ENCODE assay signal across 33 mouse cellular contexts in the genomic region with DNA sequence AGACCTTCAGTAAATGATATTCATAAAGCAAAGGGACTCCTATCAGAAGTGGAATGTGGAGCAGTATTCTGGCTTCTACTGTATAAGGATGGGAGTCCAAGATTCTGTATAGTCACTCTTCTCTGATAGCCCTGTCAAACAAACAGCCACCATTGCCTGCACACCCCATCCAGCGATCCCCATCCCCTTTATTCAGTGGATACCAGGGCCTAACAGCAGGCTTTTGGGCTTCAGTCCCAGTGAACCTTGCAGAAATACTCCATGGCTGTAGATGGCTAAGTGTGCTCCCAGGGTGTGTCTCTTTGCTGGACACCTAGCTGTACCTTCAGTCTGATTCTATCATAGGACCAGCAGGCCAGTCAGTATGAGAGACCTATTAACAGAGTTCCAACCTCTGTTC. TPM values are rescaled to one million over a fixed set of nuclear protein-coding genes. Genes with fewer than 3 reads are reported as not detected.
DNase-seq lines count a peak whose midpoint lies in the region; ATAC-seq and TF ChIP-seq lines count a peak whose summit lies in the region.
"Had no signal": no experiment of that assay in that cellular context is flagged by ENCODE, and none has a peak within 500 bp of the region (broad histone marks: within the 10 kb centered on the region; RNA-seq: fewer than 3 reads in every experiment).

No protein-coding gene starts in this region.

- H3K27me3 ChIP-seq in heart, embryonic 14.5 days (ENCODE audit: control insufficient read depth, insufficient read depth, low read length), result no peaks in the 10 kb centered on the region
- H3K27me3 ChIP-seq in heart, postnatal 0 days (ENCODE audit: control insufficient read depth, insufficient read depth, low read length), result no peaks in the 10 kb centered on the region
- H3K27me3 ChIP-seq in small intestine, adult 2 months (ENCODE audit: control insufficient read depth, insufficient read depth, low read length), result no peaks in the 10 kb centered on the region
- H3K27me3 ChIP-seq: embryonic facial prominence, embryonic 13.5 days; forebrain, embryonic 12.5 days; hindbrain, embryonic 12.5 days; hindbrain, embryonic 15.5 days had no signal

- no peak for TF ChIP-seq POLR2A in small intestine, adult 2 months (IDR thresholded peaks at IDR 0.05; ENCODE audit: low read depth, low read length)

- intact Hi-C loops in heart, postnatal 36 days (cut with DNase I), result no loop called here
- intact Hi-C loops in heart, postnatal 10 days (cut with DNase I), result no loop called here

- H3K4me3 ChIP-seq in heart, embryonic 14.5 days (ENCODE audit: control insufficient read depth in 1 of 2, insufficient read depth in 1 of 2, low read depth in 1 of 2, low read length in 2 of 2), result no peak overlapping the region
- no peak overlapping the region for H3K4me3 ChIP-seq in heart, postnatal 0 days (ENCODE audit: low read depth, low read length)
- H3K4me3 ChIP-seq in small intestine, adult 2 months (ENCODE audit: low read depth, low read length), result no peak overlapping the region
- H3K4me3 ChIP-seq: embryonic facial prominence, embryonic 10.5 days; embryonic facial prominence, embryonic 13.5 days; erythroblast, embryonic 14.5 days; forebrain, embryonic 12.5 days; hindbrain, embryonic 12.5 days; hindbrain, embryonic 15.5 days had no signal

- no peak overlapping the region for H3K9ac ChIP-seq in heart, embryonic 14.5 days (ENCODE audit: low read length)
- no peak overlapping the region for H3K9ac ChIP-seq in heart, postnatal 0 days (replicated peaks; ENCODE audit: low read depth, low read length)
- H3K9ac ChIP-seq: embryonic facial prominence, embryonic 13.5 days; forebrain, embryonic 12.5 days; hindbrain, embryonic 12.5 days; hindbrain, embryonic 15.5 days had no signal

- ATAC-seq in heart, embryonic 14.5 days (ENCODE audit: insufficient number of reproducible peaks, insufficient read depth, low FRiP score, low read depth), result no peak
- no peak for ATAC-seq in heart, postnatal 0 days (ENCODE audit: insufficient read depth, low read depth)
- ATAC-seq: activated CD4-positive, CD25-positive, alpha-beta regulatory T cell, adult 4 months; forebrain, embryonic 16.5 days had no signal

- 86% methylated on average over 1 of the region's 1 CpGs for WGBS in heart, embryonic 14.5 days
- WGBS in heart, postnatal 0 days, result 68% methylated on average over 1 of the region's 1 CpGs
- WGBS in small intestine, adult 2 months, result 87% methylated on average over 1 of the region's 1 CpGs

- peak overlapping the region; percentile 67 to 68; a peak in 3 of 4 replicates for H3K27ac ChIP-seq in heart, embryonic 14.5 days (replicated peaks in 1 of 2; ENCODE audit: control insufficient read depth in 1 of 2, insufficient read depth in 1 of 2, low read depth in 2 of 2, low read length in 2 of 2)
- peak overlapping the region; percentile 69 for H3K27ac ChIP-seq in heart, postnatal 0 days (ENCODE audit: low read depth)
- 0 out of 2 replicates have a peak overlapping the region, but pooled peaks have one; percentile 49 for H3K27ac ChIP-seq in small intestine, adult 2 months (ENCODE audit: insufficient read depth, low read depth, low read length)
- H3K27ac ChIP-seq: embryonic facial prominence, embryonic 10.5 days; embryonic facial prominence, embryonic 13.5 days; forebrain, embryonic 12.5 days; hindbrain, embryonic 12.5 days; hindbrain, embryonic 15.5 days had no signal

- peaks cover 6 to 10% of the 10 kb centered on the region in 2 experiments; a peak in 3 of 4 replicates for H3K4me1 ChIP-seq in heart, embryonic 14.5 days (ENCODE audit: control insufficient read depth in 2 of 2, insufficient read depth in 2 of 2, low read length in 2 of 2)
- H3K4me1 ChIP-seq in heart, postnatal 0 days (ENCODE audit: control insufficient read depth, insufficient read depth), result peaks cover 22% of the 10 kb centered on the region; the same call in 1 of the 2 replicates
- peaks cover 2% of the 10 kb centered on the region; the same call in 1 of the 2 replicates for H3K4me1 ChIP-seq in small intestine, adult 2 months (ENCODE audit: control insufficient read depth, insufficient read depth, insufficient read length, low read length)
- H3K4me1 ChIP-seq: embryonic facial prominence, embryonic 10.5 days; embryonic facial prominence, embryonic 13.5 days; forebrain, embryonic 12.5 days; hindbrain, embryonic 12.5 days; hindbrain, embryonic 15.5 days had no signal

- no peaks in the 10 kb centered on the region for H3K9me3 ChIP-seq in heart, embryonic 14.5 days (ENCODE audit: control insufficient read depth, low read length)
- H3K9me3 ChIP-seq in heart, postnatal 0 days (replicated peaks; ENCODE audit: control insufficient read depth, low read length), result no peaks in the 10 kb centered on the region
- H3K9me3 ChIP-seq: embryonic facial prominence, embryonic 13.5 days; hindbrain, embryonic 12.5 days; hindbrain, embryonic 15.5 days had no signal

- no peak overlapping the region for H3K4me2 ChIP-seq in heart, embryonic 14.5 days (ENCODE audit: low read length)
- H3K4me2 ChIP-seq in heart, postnatal 0 days (ENCODE audit: low read depth, low read length), result no peak overlapping the region
- H3K4me2 ChIP-seq: embryonic facial prominence, embryonic 13.5 days; forebrain, embryonic 12.5 days; hindbrain, embryonic 12.5 days; hindbrain, embryonic 15.5 days had no signal

- TF ChIP-seq CTCF in heart, postnatal 0 days (IDR thresholded peaks at IDR 0.05; ENCODE audit: low read depth), result no peak
- no peak for TF ChIP-seq CTCF in small intestine, adult 2 months (IDR thresholded peaks at IDR 0.05; ENCODE audit: extremely low read depth, insufficient read length, insufficient replicate concordance, low read depth, low read length)

- H3K36me3 ChIP-seq in heart, embryonic 14.5 days (ENCODE audit: control insufficient read depth, insufficient read depth, low read length), result no peaks in the 10 kb centered on the region
- no peaks in the 10 kb centered on the region for H3K36me3 ChIP-seq in heart, postnatal 0 days (replicated peaks; ENCODE audit: control insufficient read depth, insufficient read depth, low read length)
- no peaks in the 10 kb centered on the region for H3K36me3 ChIP-seq in small intestine, adult 2 months (ENCODE audit: control insufficient read depth, insufficient read depth, low read length)
- H3K36me3 ChIP-seq: embryonic facial prominence, embryonic 10.5 days; embryonic facial prominence, embryonic 13.5 days; forebrain, embryonic 12.5 days; hindbrain, embryonic 12.5 days; hindbrain, embryonic 15.5 days had no signal

- peak; percentile 72 for DNase-seq in heart, adult 11 months
- DNase-seq in heart, adult 8-10 months (ENCODE audit: low spot score), result no peak
- no peak for DNase-seq in heart, postnatal 36 days
- DNase-seq in heart, postnatal 0 days (ENCODE audit: low spot score), result no peak
- DNase-seq in heart, postnatal 10 days, result no peak
- DNase-seq: adrenal gland, adult 8-10 months; adrenal gland, postnatal 25 days; cerebellum, adult 11-12 months; cerebellum, adult 8-10 months; cerebellum, postnatal 10 days; cerebellum, postnatal 36 days; embryo, embryonic 11 days; gastrocnemius, postnatal 10 days; gastrocnemius, postnatal 36 days; kidney, adult 2 months had no signal

- no peak for TF ChIP-seq EP300 in heart, postnatal 0 days (IDR thresholded peaks at IDR 0.05; ENCODE audit: low read depth)

RNA-seq across cellular contexts. Expression of a gene that starts 42.2 kb away (rescaled TPM):
- total RNA-seq in heart, adult 8-10 months (2022), result 10 to 100 TPM in 2 of 4 experiments, 1 to 10 TPM in 2; 6.8 to 10.6 (median 8.7) TPM
- 10.2 and 13.3 TPM in 2 replicates for polyA plus RNA-seq in heart, embryonic 14.5 days (2014; fragmentation: Nextera tagmentation; extraction: Ambion mirVana)
- total RNA-seq in heart, postnatal 36 days (2021), result 10 to 100 TPM in 1 of 2 experiments, 1 to 10 TPM in 1; 8.0 to 10.9 TPM
- total RNA-seq in heart, postnatal 0 days (2014; rRNA removed; ENCODE audit: low replicate concordance), result 3.6 and 12.7 TPM in 2 replicates
- polyA plus RNA-seq in heart, postnatal 0 days (2015; fragmentation: Nextera tagmentation; extraction: Ambion mirVana), result 8.7 and 8.9 TPM in 2 replicates
- 10 to 100 TPM; 16.3 to 16.4 TPM for total RNA-seq in heart, postnatal 10 days (2021)
- polyA plus RNA-seq in small intestine, adult 2 months (2012; rRNA removed), result 0.33 and 0.89 TPM in 2 replicates

RNA-seq across cellular contexts. Expression of a gene that starts 54.6 kb away (rescaled TPM):
- not detected for total RNA-seq in heart, adult 8-10 months (2022)
- polyA plus RNA-seq in heart, embryonic 14.5 days (2014; fragmentation: Nextera tagmentation; extraction: Ambion mirVana), result not detected in 2 replicates
- not detected for total RNA-seq in heart, postnatal 36 days (2021)
- total RNA-seq in heart, postnatal 0 days (2014; rRNA removed; ENCODE audit: low replicate concordance), result not detected in 2 replicates
- polyA plus RNA-seq in heart, postnatal 0 days (2015; fragmentation: Nextera tagmentation; extraction: Ambion mirVana), result not detected in 2 replicates
- not detected for total RNA-seq in heart, postnatal 10 days (2021)
- not detected in 2 replicates for polyA plus RNA-seq in small intestine, adult 2 months (2012; rRNA removed)
- total RNA-seq: adrenal gland, postnatal 25 days; ES-E14; gastrocnemius, adult 18-20 months; gastrocnemius, postnatal 10 days; gastrocnemius, postnatal 36 days; granulocyte monocyte progenitor cell, adult 5-6 weeks; hematopoietic stem cell, adult 5-6 weeks had no signal
- polyA plus RNA-seq: activated CD4-positive, CD25-positive, alpha-beta regulatory T cell, adult 4 months; brain, embryonic 14.5 days; cortical plate, adult 2 months; embryonic facial prominence, embryonic 10.5 days; embryonic facial prominence, embryonic 13.5 days; erythroblast, embryonic 14.5 days; forebrain, embryonic 12.5 days; forebrain, embryonic 16.5 days; hindbrain, embryonic 12.5 days; hindbrain, embryonic 15.5 days; intestine, embryonic 14.5 days; intestine, postnatal 0 days; kidney, adult 2 months had no signal
